Mouse (Mus musculus): ENCODE results near the gene Snx5.

Gene Snx5

GRCm38 (mm10) chr2:144270507-144271420 lies at the start of gene Snx5, which contains the start of gene Mgme1:
Gene Snx5, minus strand, starts transcription at chr2:144270906.
Gene Mgme1, plus strand, starts transcription at chr2:144270663.
- in situ Hi-C loops (cut with MboI; ENCODE audit: low sequenced_read_pairs), result no loop called here

- in situ Hi-C loops (cut with MboI; ENCODE audit: low sequenced_read_pairs), result no loop called here
Observed at GRCm38 (mm10) chr2:144311372-144311771, 40.7 kb upstream of the Snx5 start.

- in situ Hi-C loops (cut with MboI; ENCODE audit: low sequenced_read_pairs), result no loop called here
Observed at GRCm38 (mm10) chr2:144310273-144310672, 39.6 kb upstream of the Snx5 start.

GRCm38 (mm10) chr2:144308561-144308960 lies 37.9 kb upstream of the Snx5 start:
- in situ Hi-C loops (cut with MboI; ENCODE audit: low sequenced_read_pairs), result no loop called here

- in situ Hi-C loops (cut with MboI; ENCODE audit: low sequenced_read_pairs), result no loop called here
Observed at GRCm38 (mm10) chr2:144305721-144306294, 35.1 kb upstream of the Snx5 start.

- in situ Hi-C loops (cut with MboI; ENCODE audit: low sequenced_read_pairs), result no loop called here
Observed at GRCm38 (mm10) chr2:144301101-144301500, 30.4 kb upstream of the Snx5 start.

- in situ Hi-C loops (cut with MboI; ENCODE audit: low sequenced_read_pairs), result no loop called here
Observed at GRCm38 (mm10) chr2:144299749-144300669, 29.3 kb upstream of the Snx5 start.

- in situ Hi-C loops (cut with MboI; ENCODE audit: low sequenced_read_pairs), result no loop called here
Observed at GRCm38 (mm10) chr2:144295145-144295735, 24.5 kb upstream of the Snx5 start.

GRCm38 (mm10) chr2:144291600-144292305 lies 21.0 kb upstream of the Snx5 start:
- in situ Hi-C loops (cut with MboI; ENCODE audit: low sequenced_read_pairs), result no loop called here

- in situ Hi-C loops (cut with MboI; ENCODE audit: low sequenced_read_pairs), result no loop called here
Observed at GRCm38 (mm10) chr2:144290321-144290720, 19.6 kb upstream of the Snx5 start.

- in situ Hi-C loops (cut with MboI; ENCODE audit: low sequenced_read_pairs), result no loop called here
Observed at GRCm38 (mm10) chr2:144281417-144281816, 10.7 kb upstream of the Snx5 start.

GRCm38 (mm10) chr2:144280568-144280967 lies 9.9 kb upstream of the Snx5 start:
- in situ Hi-C loops (cut with MboI; ENCODE audit: low sequenced_read_pairs), result no loop called here

GRCm38 (mm10) chr2:144279742-144280141 lies 9.0 kb upstream of the Snx5 start:
- in situ Hi-C loops (cut with MboI; ENCODE audit: low sequenced_read_pairs), result no loop called here

GRCm38 (mm10) chr2:144276885-144277284 lies 6.2 kb upstream of the Snx5 start:
- in situ Hi-C loops (cut with MboI; ENCODE audit: low sequenced_read_pairs), result no loop called here

GRCm38 (mm10) chr2:144274741-144275140 lies 4.0 kb upstream of the Snx5 start:
- in situ Hi-C loops (cut with MboI; ENCODE audit: low sequenced_read_pairs), result no loop called here

GRCm38 (mm10) chr2:144272088-144272487 lies 1.4 kb upstream of the Snx5 start:
- in situ Hi-C loops (cut with MboI; ENCODE audit: low sequenced_read_pairs), result no loop called here

- in situ Hi-C loops (cut with MboI; ENCODE audit: low sequenced_read_pairs), result no loop called here
Observed at GRCm38 (mm10) chr2:144269679-144270475, 829 bp downstream of the Snx5 start.

- in situ Hi-C loops (cut with MboI; ENCODE audit: low sequenced_read_pairs), result no loop called here
Observed at GRCm38 (mm10) chr2:144269306-144269650, 1.4 kb downstream of the Snx5 start.
